Mouse (Mus musculus): ENCODE data around the gene Scube2.

Gene Scube2

DNA sequence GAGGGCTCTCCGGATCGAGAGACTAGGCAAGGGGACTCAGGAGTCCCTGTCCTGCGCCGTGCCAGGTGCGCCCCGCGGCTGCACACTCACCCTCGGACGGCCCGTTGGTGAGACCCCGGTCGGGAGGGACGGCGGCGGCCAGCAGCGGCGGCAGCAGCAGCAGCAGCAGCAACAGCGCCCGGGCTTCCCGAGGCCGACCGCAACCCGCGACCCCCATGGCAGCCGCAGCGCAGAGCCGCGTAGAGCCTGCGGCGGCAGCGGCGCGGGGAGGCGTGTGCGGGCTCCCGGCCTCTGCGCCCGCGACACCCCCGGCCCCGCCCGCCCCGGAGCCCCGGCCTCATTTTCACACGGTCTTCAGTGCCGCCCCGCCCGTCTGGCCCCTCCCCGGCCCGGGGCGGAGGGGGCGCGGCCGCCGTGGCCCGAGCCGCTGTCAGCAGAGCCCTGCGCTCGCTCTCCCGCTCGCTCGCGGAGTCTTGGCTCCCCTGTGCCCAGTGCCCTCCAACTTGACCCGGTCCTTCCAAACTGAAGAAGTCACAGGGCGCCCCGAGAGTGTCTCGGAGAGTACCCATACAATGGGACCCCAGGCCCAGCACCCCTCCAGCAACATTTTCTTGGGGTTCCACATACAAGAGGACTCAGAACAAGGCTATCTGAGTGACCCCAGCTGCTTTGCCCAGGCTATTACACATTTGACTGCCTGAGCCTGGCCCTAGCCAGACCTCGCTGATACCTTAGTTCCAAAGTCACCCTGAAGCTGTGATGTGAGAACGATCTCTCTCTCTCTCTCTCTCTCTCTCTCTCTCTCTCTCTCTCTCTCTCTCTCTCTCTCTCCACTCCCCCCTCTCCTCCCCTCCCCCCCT lies at the start of gene Scube2:
Scube2 (minus strand) TSS at position 310 of the 860 bp plus-strand sequence.
- no peak for DNase-seq (ENCODE audit: low spot score)

GRCm38 (mm10) chr7:109906165-109906564 lies 40.7 kb upstream of the Scube2 start:
- DNase-seq (ENCODE audit: low spot score) = no peak

DNA sequence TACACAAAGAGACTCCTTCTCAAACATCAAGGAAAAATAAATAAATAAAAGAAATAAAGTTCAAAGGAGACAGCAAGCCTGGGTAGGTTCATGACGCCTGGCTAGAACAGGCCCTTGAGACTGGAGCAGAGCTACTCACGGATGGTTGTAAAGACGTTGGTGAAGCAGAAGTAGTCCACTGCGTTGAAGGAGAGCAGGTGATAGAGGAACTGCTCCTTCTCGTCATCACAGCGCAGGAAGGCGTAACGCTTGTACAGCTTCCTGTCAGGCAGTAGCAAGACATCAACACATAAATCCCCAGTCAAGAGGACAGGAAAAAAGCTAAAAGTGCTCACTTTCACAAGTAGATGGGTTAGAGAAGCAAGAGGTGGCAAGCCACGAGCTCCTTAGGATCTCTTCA lies 35.4 kb upstream of the Scube2 start:
- DNase-seq (ENCODE audit: low spot score) = no peak

GRCm38 (mm10) chr7:109898911-109899310 lies 33.4 kb upstream of the Scube2 start:
- no peak for DNase-seq (ENCODE audit: low spot score)

- peak; percentile 37 for DNase-seq (ENCODE audit: low spot score)
Observed at GRCm38 (mm10) chr7:109892530-109892929, 27.1 kb upstream of the Scube2 start.

DNA sequence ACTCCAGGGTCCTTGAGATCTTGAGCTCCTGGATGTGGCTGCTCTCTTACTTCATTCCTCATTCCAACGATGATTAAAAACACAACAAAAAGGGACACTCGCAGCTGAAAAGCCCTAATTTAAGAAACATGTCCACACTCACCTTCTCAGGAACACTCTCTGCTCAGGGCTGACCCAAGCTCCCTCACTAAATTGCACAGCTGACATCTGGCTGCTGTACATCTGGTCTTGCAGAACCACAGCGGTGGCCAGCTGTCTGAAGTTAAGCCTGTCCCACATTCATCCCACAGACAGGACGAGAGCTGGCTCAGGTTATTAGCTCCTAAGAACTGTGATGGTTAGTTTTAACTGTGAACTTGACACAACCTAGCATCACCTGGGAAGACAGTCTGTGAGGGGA lies 26.3 kb upstream of the Scube2 start:
- no peak for DNase-seq (ENCODE audit: low spot score)

- DNase-seq (ENCODE audit: low spot score) = no peak
Observed at GRCm38 (mm10) chr7:109890256-109890655, 24.8 kb upstream of the Scube2 start.

- no peak for DNase-seq (ENCODE audit: low spot score)
Observed at GRCm38 (mm10) chr7:109889300-109889699, 23.8 kb upstream of the Scube2 start.

- DNase-seq (ENCODE audit: low spot score) = no peak
Observed at GRCm38 (mm10) chr7:109886249-109886648, 20.8 kb upstream of the Scube2 start.

DNA sequence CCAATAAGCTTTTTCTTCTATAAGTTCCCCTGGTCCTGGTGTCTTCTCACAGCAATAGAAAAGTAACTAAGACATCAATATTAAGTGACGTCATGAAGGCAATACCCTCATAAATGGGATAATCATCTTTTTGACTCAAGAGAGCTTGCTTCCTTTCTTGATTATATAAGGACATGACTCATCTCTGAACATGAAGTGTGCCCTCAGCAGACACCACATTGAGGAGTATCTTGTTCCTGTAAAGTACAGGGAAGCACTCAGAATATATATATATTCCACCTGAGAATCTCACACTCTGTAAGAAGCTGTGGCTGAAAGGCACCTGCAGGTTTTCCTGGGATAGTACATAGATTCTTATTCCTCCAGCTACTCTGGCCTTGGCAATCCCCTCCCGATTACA lies 17.1 kb upstream of the Scube2 start:
- DNase-seq (ENCODE audit: low spot score) = peak; percentile 13

DNA sequence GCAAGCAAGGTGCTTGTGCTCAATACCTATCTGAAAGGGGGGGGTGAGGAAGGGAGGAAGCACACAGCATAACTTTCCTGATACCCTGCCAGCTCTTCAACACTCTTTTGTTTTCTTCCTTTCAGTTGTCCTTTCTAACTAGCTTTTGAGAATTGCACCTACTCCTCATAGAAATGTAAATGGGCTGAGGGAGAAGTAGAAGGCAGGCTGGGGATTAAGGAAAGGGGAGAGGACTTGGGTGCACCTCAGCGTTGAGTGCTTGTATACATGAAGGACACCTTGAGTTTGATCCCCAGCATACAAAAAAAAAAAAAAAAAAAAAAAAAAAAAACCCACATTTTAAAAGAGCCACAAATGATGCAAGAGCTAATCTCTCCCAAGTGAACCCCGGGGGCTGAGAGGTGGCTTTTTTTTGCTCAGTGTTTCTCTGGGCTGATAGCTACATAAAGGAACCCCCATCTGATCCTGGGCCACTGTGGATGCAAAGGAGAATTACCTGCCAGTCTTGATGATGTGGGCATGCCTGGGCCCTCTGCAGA lies 16.2 kb upstream of the Scube2 start:
- DNase-seq (ENCODE audit: low spot score) = no peak

GRCm38 (mm10) chr7:109879158-109879557 lies 13.7 kb upstream of the Scube2 start:
- no peak for DNase-seq (ENCODE audit: low spot score)

- DNase-seq (ENCODE audit: low spot score) = no peak
Observed at GRCm38 (mm10) chr7:109876085-109876484, 10.6 kb upstream of the Scube2 start.

DNA sequence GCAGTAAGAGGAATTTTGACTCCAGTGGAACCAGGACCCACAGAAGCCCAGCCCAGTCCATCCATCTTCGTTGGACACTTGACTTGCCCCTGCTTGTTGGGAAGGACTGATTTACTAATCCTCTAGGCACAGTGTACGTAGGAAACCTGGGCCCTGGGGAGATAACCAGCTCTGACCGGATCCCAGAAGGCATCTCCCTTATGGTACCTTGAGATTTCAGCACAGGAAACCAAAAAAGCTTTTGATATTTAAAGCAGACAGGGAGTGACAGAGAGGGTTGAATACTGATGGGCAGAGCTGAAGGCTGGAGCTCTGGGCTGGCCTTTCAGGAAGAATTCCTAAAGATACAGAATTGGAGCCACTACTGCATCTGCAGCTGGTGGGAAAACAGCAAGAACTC lies 10.1 kb upstream of the Scube2 start:
- DNase-seq (ENCODE audit: low spot score) = no peak

DNA sequence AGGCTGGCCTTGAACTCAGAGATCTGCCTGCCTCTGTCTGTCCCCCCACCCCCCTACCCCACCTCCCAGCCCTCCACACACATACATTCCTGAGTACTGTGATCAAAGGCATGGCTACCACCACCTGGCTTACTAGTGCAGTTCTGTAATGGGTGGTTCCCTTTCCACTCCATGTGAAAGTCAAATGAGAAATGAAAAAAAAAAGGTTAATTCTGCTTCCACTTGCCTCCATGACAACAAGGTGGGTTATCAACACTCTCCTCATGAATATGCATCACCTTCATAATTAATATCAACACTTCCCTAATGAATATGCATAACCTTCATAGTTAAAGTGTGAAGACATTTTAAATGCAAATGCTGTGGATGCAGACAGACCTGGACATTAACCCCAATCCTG lies 9.6 kb upstream of the Scube2 start:
- no peak for DNase-seq (ENCODE audit: low spot score)

DNA sequence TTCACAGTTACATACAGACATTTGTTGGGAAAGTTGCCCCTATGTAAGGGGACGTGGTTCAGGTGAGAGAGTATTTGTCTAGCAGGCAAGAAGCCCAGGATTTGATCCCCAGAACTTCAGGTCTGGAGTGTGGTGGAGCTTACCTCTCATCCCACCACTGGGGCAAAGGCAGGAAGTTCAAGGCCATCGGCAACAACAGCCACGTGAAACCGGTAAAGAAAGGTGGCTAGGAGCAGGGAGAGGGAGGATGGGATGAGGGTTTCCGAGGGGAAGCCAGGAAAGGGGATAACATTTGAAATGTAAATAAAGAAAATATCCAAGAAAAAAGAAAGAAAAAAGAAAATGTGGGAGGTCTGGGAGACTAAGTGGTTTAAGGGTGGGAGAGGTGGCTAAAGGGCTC lies 7.7 kb upstream of the Scube2 start:
- DNase-seq (ENCODE audit: low spot score) = no peak

GRCm38 (mm10) chr7:109871232-109871631 lies 5.8 kb upstream of the Scube2 start:
- DNase-seq (ENCODE audit: low spot score) = no peak

DNA sequence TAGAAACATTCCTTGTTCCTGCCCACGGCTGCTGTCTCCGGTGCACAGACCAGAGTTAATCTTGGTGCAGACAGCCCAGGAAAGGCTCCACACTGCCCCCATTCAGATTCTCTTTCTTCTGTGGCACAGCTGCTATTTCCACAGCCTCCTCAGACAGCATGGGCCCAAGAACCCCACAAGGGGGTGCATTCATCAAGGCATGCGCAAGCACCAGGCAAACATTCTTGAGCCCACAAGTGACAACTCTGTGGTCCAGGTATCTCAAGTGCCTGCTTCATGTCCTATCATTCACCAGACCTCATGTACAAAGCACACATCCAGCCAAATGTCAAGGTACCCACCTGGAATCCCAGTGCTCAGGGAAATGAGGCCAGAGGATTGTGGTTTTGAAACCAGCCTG lies 3.0 kb upstream of the Scube2 start:
- no peak for DNase-seq (ENCODE audit: low spot score)

- DNase-seq (ENCODE audit: low spot score) = no peak
Observed at GRCm38 (mm10) chr7:109866643-109867042, 1.2 kb upstream of the Scube2 start.

DNA sequence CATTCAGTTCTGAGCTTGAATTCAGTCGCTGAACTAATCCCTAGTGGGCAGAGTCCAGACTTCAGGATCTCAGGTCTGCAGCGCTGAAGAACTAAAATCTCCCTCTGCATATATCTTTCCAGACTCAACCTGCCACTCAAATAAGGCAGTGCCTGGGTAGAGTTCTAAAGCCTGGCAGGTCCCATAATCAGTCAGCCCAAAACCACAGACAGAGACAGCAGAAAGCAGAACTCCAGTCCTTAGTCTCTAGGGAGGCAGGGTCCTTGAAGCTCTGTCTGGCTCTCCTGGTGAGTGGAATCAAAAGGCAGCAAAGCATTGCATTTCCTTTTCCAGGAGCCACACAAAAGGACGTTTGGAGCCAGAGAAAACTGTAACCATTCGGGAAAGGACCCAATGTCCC lies 1.9 kb downstream of the Scube2 start:
- no peak for DNase-seq (ENCODE audit: low spot score)

DNA sequence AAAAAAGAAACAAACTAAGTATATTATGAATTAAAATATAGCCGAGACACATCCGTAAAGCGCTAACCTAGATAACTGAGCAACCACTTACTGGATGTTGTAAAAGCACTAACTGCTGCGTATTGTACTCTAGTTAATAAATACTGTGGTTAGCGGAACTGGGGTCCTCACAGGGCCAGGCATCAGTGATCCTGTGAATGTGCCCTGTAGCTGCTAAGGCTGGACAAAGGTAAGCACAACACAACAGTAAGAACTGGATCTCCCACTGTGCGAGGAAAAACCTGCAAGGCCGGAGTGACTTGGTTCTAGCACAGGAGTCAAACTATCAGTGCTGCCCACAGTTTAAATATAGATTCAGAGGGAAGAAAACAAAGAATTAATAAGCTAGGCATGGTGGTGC lies 5.3 kb downstream of the Scube2 start:
- DNase-seq (ENCODE audit: low spot score) = no peak

GRCm38 (mm10) chr7:109859354-109859753 lies 6.1 kb downstream of the Scube2 start:
- DNase-seq (ENCODE audit: low spot score) = no peak

DNA sequence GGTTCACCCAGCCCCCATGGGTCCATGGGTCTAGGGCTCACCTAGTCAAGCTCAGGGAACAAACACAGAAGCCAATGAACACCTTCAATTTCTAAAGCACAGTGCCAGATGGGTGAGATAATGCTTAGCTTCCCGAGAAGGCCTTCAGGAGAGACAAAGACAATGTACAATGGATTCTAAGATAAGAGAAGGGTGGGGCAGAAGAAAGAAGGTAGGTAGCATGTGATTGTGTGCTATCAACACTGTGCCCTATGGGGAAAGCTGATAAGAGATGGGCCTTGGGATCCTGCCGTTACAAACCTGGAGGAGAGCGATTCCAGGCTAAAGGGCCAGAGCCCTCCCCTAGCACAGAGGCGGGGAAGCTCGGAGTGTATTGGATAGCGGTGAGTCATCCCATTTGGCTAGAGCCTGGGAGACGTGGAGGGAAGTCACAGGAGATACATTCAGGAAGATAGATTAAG lies 12.7 kb downstream of the Scube2 start:
- no peak for DNase-seq (ENCODE audit: low spot score)

- no peak for DNase-seq (ENCODE audit: low spot score)
Observed at GRCm38 (mm10) chr7:109852017-109852416, 13.5 kb downstream of the Scube2 start.
